Mouse (Mus musculus): Measurements from ENCODE around the gene Ftl1.

The Ftl1 gene

DNA sequence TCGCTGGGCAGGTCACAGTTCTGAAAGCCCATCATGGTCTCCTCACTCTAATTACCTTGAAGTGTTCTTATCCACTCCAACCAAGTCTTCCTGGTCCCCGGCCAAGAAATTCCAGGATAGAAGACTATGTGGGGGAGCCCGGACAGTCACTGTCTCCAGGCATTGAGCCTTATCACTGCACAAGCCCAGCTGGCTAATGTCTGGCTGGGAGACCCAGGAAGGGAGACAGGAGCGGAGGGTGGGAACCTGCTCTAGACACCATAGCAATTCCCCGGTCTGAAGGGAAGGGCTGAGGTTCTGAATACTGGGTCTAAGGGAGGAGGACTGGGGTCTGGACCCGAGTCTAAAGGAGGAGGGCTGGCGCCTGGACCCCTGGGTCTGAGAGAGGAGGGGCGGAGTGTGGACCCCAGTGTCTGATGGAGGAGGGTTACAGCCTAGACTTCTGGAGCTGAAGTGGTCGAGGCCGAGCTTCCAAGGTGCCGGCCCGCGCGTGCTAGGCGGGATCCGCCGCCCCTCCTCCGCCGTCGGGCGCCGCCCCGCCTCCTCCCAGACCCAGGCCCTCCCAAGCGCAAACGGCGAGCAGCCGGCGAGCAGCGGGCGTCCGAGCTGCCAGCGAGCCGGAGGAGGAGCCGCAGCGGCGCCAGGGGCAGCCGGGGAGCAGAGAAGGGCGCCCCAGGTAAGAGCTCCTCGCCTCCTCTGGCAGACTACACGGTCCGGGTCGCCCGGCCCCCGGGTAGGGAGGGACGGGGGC, 46.4 kb downstream of the Ftl1 start, which contains the start of gene Ntf5:
Ntf5 (plus strand) TSS at position 583 of the 751 bp plus-strand sequence.
- no peak for DNase-seq (ENCODE audit: low read depth, low spot score)

DNA sequence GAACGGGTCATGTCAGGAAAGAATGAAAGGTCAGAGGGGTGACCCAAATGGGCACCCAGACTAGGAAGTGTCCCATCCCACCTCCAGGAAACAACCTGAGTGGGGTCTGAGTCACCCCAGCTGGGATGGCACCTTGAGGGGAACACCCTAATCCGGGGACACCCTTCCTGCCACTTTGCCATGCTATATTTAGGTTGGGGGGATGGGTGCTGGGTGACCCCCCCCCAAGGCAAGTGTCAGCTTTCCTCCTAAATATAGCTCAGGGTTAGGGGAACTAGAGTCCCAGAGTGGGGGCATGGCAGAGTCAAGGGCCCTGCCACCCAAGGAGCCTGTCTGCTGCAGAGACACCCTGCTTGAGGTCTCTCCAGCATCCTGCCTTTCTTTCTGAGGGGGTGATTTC, 47.3 kb downstream of the Ftl1 start:
- DNase-seq (ENCODE audit: low read depth, low spot score): no peak

DNA sequence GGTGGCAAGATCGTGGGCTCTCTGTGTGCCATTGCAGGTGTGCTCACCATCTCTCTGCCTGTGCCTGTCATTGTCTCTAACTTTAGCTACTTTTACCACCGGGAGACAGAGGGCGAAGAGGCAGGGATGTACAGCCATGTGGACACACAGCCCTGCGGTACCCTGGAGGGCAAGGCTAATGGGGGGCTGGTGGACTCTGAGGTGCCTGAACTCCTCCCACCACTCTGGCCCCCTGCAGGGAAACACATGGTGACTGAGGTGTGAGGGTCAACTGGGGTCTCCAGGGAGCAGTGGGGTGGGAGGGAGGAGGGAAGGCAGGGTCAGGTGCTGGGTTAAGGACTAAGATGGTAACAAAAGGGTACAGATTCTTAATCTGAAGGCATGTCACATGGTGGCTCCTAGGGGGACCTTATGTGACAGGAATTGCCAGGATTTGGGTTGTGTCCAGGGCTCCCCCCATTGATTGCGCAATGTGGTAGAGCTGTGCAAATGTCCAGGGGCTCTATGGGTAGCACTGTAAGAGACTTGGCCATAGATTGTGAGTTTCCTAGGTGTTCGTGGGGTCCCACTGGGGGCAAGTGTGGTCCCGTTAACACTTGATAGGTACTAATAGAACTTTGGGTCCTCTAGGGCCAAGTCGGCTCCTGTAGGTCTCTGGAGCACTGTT, 50.1 kb downstream of the Ftl1 start:
- no peak for DNase-seq (ENCODE audit: low read depth, low spot score)

DNA sequence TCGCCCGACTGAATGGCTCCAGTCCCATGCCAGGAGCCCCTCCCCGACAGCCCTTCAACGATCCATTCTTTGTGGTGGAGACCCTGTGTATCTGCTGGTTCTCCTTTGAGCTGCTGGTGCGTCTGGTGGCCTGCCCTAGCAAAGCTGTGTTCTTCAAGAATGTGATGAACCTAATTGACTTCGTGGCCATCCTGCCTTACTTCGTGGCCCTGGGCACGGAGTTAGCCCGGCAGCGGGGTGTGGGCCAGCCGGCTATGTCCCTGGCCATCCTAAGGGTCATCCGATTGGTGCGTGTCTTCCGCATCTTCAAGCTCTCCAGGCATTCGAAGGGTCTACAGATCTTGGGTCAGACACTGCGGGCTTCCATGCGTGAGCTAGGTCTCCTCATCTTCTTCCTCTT, 50.7 kb downstream of the Ftl1 start:
- DNase-seq (ENCODE audit: low read depth, low spot score): no peak

- no peak for DNase-seq (ENCODE audit: low read depth, low spot score)
Measured at GRCm38 (mm10) chr7:45408351-45408750, 51.3 kb downstream of the Ftl1 start.

All from WW6 (cell line).